Mouse (Mus musculus): ENCODE measurements at regions not wholly inside any gene's neighbourhood (a gene's known extent, or its start where the extent isn't known, plus 50 kb on each side); places are given as distances from the start of the nearest gene placed in this dataset.

DNA sequence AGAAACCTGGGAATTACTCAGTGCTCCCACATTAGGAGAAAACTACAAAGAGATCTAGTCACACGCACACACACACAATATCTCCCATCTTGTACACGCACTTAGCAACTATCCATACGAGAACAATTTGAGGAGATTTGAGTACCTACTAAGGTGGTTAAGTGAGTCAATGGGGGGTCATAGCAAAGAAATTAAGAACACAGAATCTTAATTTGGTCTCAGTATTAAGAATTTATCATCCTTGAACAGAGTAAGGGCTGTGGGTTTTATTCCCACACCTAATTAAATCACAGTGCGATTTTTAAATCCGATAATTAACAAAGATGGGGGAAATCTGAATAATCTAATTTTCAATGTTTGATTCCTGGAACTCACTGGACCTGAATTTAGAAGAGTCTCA, 216.5 kb upstream of the Rgma start:
- no peak overlapping the region for H3K4me3 ChIP-seq (ENCODE audit: insufficient read depth, low read length)
- TF ChIP-seq CTCF (IDR thresholded peaks at IDR 0.05; ENCODE audit: low read depth, low read length) (no peak), POLR2A (IDR thresholded peaks at IDR 0.05; ENCODE audit: borderline replicate concordance, low read depth, low read length) (no peak)
- H3K27ac ChIP-seq (ENCODE audit: insufficient read depth, low read depth, low read length) = no peak overlapping the region
- H3K4me1 ChIP-seq (ENCODE audit: control insufficient read depth, insufficient read depth, low read length) = no peaks in the 10 kb centered on the region

DNA sequence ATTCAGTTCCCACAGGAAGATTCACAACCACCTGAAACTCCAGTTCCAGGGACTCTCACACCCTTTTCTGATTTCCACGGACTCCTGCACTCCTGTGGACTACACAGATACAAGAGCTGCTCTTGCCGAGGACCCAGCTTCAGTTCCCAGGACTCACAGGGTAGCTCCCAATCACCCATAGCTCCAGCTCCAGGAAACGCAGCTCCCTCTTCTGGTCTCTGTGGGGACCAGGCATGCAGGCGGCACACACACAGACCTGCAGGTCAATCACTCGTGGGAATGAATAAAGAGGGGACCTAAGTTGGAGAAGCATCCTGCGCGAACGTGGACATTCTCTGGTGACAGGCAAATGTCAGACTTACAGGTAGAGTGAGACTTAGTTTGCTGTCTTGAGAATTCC, 214.3 kb upstream of the Rgma start:
- Histone ChIP-seq H3K27ac (ENCODE audit: insufficient read depth, low read depth, low read length) (no peak overlapping the region), H3K4me1 (ENCODE audit: control insufficient read depth, insufficient read depth, low read length) (no peaks in the 10 kb centered on the region), H3K4me3 (ENCODE audit: insufficient read depth, low read length) (no peak overlapping the region)
- TF ChIP-seq POLR2A (IDR thresholded peaks at IDR 0.05; ENCODE audit: borderline replicate concordance, low read depth, low read length) (no peak), CTCF (IDR thresholded peaks at IDR 0.05; ENCODE audit: low read depth, low read length) (no peak)

DNA sequence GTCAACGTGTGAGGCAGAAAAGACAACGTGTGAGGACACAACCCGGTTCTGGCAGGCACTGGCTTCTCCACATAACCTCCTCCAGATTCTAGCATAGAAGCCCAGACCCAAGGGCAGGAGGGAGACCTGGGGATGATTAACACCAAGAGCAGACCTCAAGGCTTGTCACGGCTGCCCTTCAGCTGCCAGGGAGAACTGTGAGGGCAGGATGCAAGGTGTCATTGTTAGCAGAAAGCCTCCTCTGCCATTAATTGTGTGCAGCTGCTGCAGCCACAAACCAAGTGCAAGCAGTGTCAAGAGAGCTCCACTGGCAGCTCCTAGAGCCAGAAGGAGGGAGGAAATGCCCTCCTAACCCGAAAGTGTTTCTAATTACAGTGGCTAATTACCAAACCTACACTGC, 211.6 kb upstream of the Rgma start:
- H3K4me1 ChIP-seq (ENCODE audit: control insufficient read depth, insufficient read depth, low read length) = no peaks in the 10 kb centered on the region
- no peak overlapping the region for H3K27ac ChIP-seq (ENCODE audit: insufficient read depth, low read depth, low read length)
- TF ChIP-seq POLR2A (IDR thresholded peaks at IDR 0.05; ENCODE audit: borderline replicate concordance, low read depth, low read length) (no peak), CTCF (IDR thresholded peaks at IDR 0.05; ENCODE audit: low read depth, low read length) (no peak)
- no peak overlapping the region for H3K4me3 ChIP-seq (ENCODE audit: insufficient read depth, low read length)

DNA sequence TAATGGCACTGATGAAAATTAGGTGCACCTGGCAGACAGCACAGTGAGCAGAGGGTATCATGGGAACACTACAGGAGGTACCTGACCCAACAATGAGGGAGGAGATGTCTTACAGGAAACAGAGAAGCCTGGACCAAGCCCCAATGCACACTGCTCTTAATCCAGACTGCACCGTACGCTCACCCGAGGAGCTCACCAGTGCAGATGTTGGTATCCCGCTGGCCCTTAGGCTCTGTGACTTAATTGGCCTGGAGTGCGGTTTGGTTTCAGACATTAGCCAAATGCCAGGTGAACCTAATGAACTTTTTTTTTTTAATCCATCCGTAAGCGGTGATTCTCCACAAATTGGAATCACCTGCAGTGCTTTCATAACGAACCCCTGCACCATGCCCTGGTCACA, 209.8 kb upstream of the Rgma start:
- no peak overlapping the region for H3K4me3 ChIP-seq (ENCODE audit: insufficient read depth, low read length)
- no peak overlapping the region for H3K27ac ChIP-seq (ENCODE audit: insufficient read depth, low read depth, low read length)
- no peak for TF ChIP-seq CTCF (IDR thresholded peaks at IDR 0.05; ENCODE audit: low read depth, low read length)
- H3K4me1 ChIP-seq (ENCODE audit: control insufficient read depth, insufficient read depth, low read length) = no peaks in the 10 kb centered on the region

DNA sequence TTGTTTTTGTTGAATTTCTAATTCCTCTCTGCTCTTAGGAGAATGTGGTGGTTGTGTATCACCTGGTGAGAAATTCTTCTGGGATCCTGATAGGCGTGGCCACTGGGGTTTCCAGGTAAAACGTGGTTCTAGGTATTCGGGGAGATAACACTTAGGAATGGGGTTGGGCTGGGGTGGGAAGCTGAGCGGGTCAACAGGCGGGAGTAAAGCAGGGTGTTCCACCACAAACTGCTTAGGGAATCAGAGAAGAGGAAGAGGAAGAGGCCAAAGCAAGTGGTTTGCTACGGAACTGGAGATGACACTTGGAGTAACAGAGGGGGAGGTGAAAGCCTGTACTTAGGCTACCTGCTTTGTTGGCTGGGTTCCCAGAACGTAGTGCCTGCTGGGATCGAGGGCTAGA, 205.9 kb upstream of the Rgma start:
- Histone ChIP-seq H3K4me3 (ENCODE audit: insufficient read depth, low read length) (no peak overlapping the region), H3K27ac (ENCODE audit: insufficient read depth, low read depth, low read length) (no peak overlapping the region), H3K4me1 (ENCODE audit: control insufficient read depth, insufficient read depth, low read length) (no peaks in the 10 kb centered on the region)
- TF ChIP-seq POLR2A (IDR thresholded peaks at IDR 0.05; ENCODE audit: borderline replicate concordance, low read depth, low read length) (no peak), CTCF (IDR thresholded peaks at IDR 0.05; ENCODE audit: low read depth, low read length) (no peak)

DNA sequence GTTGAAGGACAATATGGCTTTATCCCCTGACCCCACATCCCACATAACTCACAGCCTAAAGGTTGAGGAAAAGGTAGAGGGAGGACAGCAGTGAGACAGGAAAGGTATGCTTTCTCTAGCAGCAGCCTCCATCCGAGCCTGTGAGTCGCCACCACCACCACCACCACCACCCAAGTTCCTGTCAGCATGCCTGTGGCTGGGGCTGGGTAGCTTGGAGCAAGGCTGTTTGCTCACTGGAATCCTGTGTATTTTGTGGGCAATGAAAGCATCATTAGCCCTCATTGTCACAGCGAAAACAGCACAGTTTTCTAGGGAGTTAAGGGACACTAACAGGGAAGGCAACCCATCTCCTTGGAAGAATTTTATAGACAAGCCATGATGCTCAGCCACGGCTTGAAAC, 202.7 kb upstream of the Rgma start:
- Histone ChIP-seq H3K4me1 (ENCODE audit: control insufficient read depth, insufficient read depth, low read length) (no peaks in the 10 kb centered on the region), H3K27ac (ENCODE audit: insufficient read depth, low read depth, low read length) (no peak overlapping the region), H3K4me3 (ENCODE audit: insufficient read depth, low read length) (no peak overlapping the region)
- TF ChIP-seq POLR2A (IDR thresholded peaks at IDR 0.05; ENCODE audit: borderline replicate concordance, low read depth, low read length) (no peak), CTCF (IDR thresholded peaks at IDR 0.05; ENCODE audit: low read depth, low read length) (no peak)

DNA sequence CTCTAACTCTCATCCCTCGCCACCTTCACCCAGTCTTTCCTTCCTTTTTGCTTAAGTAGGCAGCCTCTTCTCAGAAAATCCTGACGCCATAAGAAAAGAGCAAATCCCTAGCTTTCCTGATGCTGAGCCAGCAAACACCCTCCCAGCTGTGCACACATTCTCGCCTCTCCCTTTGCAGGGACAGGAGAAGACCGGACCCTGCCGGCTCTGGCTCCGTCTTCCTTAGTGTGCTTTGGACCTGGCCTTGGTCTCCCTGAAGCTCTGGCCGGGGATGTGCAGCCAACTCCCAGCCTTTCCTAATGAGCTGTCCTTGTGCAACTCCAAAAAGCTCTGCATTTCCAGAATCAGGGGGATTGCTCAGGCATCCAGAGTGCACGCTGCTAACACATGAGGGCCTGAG, 191.5 kb upstream of the Rgma start:
- no peak overlapping the region for H3K27ac ChIP-seq (ENCODE audit: insufficient read depth, low read depth, low read length)
- no peaks in the 10 kb centered on the region for H3K4me1 ChIP-seq (ENCODE audit: control insufficient read depth, insufficient read depth, low read length)
- TF ChIP-seq CTCF (IDR thresholded peaks at IDR 0.05; ENCODE audit: low read depth, low read length) (no peak), POLR2A (IDR thresholded peaks at IDR 0.05; ENCODE audit: borderline replicate concordance, low read depth, low read length) (no peak)
- no peak overlapping the region for H3K4me3 ChIP-seq (ENCODE audit: insufficient read depth, low read length)

DNA sequence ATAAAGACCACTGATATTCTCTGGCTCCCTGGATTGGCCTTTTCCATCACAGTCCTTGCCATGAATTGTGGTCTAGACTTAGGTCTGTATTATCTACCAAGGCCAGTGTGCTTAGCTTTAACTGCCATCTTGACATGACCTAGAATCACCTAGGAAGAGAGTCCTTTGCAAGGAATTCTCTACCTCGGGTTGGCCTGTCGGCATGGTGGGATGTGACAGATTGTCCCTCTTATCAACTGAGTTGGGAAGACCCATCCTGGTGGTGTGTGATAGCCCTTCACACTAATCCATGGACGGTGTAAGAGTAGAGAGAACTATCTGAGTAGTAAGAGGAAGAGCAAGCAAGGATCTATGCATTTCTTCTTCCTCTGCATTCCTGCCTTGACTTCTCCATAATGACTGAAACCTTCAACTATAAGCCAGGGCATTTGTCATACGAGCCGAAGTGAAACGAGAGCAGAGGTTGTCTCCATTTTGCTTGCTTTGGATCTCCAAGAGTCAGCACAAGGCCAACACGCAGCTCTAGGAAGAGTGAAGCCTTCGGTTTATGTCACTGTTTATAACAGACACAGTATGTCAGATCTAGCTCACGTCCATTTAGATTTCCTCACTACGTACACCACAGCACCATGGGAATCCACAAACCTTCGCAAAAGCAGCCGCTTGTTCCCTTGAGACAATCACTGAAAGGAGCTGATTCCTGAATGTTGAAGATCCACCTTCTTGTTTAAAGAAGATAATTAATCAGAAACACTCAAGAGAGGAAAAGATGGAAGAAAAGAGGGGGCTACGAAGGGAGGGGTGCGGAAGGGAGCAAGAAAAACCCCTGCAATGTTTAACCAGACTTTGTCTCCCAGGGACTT, 190.9 kb upstream of the Rgma start:
- no peak for TF ChIP-seq POLR2A (IDR thresholded peaks at IDR 0.05; ENCODE audit: borderline replicate concordance, low read depth, low read length)
- no peak for TF ChIP-seq CTCF (IDR thresholded peaks at IDR 0.05; ENCODE audit: low read depth, low read length)
- Histone ChIP-seq H3K4me1 (ENCODE audit: control insufficient read depth, insufficient read depth, low read length) (no peaks in the 10 kb centered on the region), H3K27ac (ENCODE audit: insufficient read depth, low read depth, low read length) (no peak overlapping the region), H3K4me3 (ENCODE audit: insufficient read depth, low read length) (no peak overlapping the region)

DNA sequence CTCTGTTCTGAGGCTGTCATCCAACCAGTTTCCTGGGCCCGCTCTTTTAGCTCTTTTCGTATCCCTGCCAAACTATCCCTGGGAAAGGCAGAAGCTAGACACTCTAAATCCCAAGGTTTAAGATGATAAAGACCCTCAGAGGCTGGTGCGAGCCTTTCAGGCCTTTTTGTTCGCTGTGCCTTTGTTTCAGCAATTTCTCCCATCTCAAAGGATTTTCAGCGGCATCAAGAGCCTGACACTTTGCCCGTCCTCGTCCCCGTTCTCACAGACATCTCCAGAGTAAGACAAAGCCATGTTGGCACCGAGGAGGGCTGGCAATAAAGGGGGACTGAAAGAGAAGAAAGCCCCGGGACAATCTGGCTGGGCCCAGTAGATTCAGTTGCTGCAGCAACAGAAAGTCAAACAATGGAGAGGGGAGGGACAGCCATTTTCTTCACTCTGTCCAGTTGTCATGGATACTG, 190.2 kb upstream of the Rgma start:
- Histone ChIP-seq H3K4me3 (ENCODE audit: insufficient read depth, low read length) (no peak overlapping the region), H3K4me1 (ENCODE audit: control insufficient read depth, insufficient read depth, low read length) (no peaks in the 10 kb centered on the region), H3K27ac (ENCODE audit: insufficient read depth, low read depth, low read length) (no peak overlapping the region)
- TF ChIP-seq POLR2A (IDR thresholded peaks at IDR 0.05; ENCODE audit: borderline replicate concordance, low read depth, low read length) = no peak
- TF ChIP-seq CTCF (IDR thresholded peaks at IDR 0.05; ENCODE audit: low read depth, low read length) = no peak

DNA sequence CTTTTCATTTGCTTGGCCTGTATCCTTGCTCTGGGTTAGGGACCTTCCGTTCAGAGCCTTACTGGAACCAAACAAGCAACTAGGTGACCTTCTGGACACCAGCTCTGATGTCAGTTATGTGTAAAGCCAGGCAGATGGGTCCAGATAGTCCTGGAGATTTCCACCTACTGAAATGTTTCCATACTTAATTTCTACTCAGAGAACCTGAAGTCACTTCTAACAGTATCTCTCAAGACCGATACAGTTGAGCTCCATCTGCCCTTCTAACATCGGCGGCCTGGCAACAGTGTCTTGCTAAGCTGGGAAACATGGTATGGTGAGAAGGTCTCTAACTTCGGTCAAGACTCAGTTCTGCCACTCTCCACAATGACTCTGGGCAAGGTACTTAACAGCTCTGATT, 189.7 kb upstream of the Rgma start:
- Histone ChIP-seq H3K4me1 (ENCODE audit: control insufficient read depth, insufficient read depth, low read length) (no peaks in the 10 kb centered on the region), H3K4me3 (ENCODE audit: insufficient read depth, low read length) (no peak overlapping the region), H3K27ac (ENCODE audit: insufficient read depth, low read depth, low read length) (no peak overlapping the region)
- TF ChIP-seq POLR2A (IDR thresholded peaks at IDR 0.05; ENCODE audit: borderline replicate concordance, low read depth, low read length) (no peak), CTCF (IDR thresholded peaks at IDR 0.05; ENCODE audit: low read depth, low read length) (no peak)
